Mouse (Mus musculus) limb, embryonic 11.5 days (tissue): ENCODE data around the gene Eps8l1. TPM values are rescaled to one million over a fixed set of nuclear protein-coding genes. Genes with fewer than 3 reads are reported as not detected.
"Not testable (repeated sequence)": the region's sequence is repeated elsewhere in the genome, so short reads cannot be mapped to it uniquely, and the experiment has no call there.

Experiments
- ATAC-seq: fragments of 200-750 bp; cut with Nextera tagmentation; 2 replicates; pipeline ENCODE4 v1.8.0; 2017; ENCODE audit warnings: low read depth; ENCODE audit not compliant: insufficient number of reproducible peaks, low FRiP score, low TSS enrichment
- DNase-seq: peaks from one replicate; pipeline ENCODE4 v3.0.0-alpha.2; 2015; ENCODE audit warnings: low spot score
- H3K27ac ChIP-seq: fragments of 300-500 bp; sonication (generic); replicated peaks from 2 replicates; pipeline ENCODE4 v1.5.1; 2014; ENCODE audit warnings: low read depth, mild to moderate bottlenecking, low read length
- H3K27me3 ChIP-seq: fragments of 300-500 bp; sonication (generic); 2 replicates; pipeline ENCODE4 v1.6.1; 2014; ENCODE audit warnings: mild to moderate bottlenecking, low read length, mixed read lengths; ENCODE audit not compliant: control insufficient read depth, insufficient read depth
- H3K36me3 ChIP-seq: fragments of 300-500 bp; sonication (generic); 2 replicates; pipeline ENCODE4 v1.6.1; 2014; ENCODE audit warnings: mild to moderate bottlenecking, low read length, moderate library complexity, mixed read lengths; ENCODE audit not compliant: control insufficient read depth, insufficient read depth
- H3K4me1 ChIP-seq: fragments of 300-500 bp; sonication (generic); 2 replicates; pipeline ENCODE4 v1.6.1; 2014; ENCODE audit warnings: low read length, mixed read lengths; ENCODE audit not compliant: control insufficient read depth, insufficient read depth
- H3K4me2 ChIP-seq: fragments of 300-500 bp; sonication (generic); 2 replicates; pipeline ENCODE4 v1.6.1; 2014; ENCODE audit warnings: low read depth, mild to moderate bottlenecking, moderate library complexity; ENCODE audit not compliant: severe bottlenecking
- H3K4me3 ChIP-seq: fragments of 300-500 bp; sonication (generic); 2 replicates; pipeline ENCODE4 v1.5.1; 2014; ENCODE audit warnings: low read depth, low read length
- H3K9ac ChIP-seq: fragments of 300-500 bp; sonication (generic); 2 replicates; pipeline ENCODE4 v1.6.1; 2014; ENCODE audit warnings: mild to moderate bottlenecking, low read length
- H3K9me3 ChIP-seq: fragments of 300-500 bp; sonication (generic); 2 replicates; pipeline ENCODE4 v1.6.1; 2016; ENCODE audit warnings: low read length; ENCODE audit not compliant: control insufficient read depth
- WGBS: fragments of 180-500 bp; shearing (Covaris S2); extraction: QIAGEN DNeasy Blood & Tissue Kit; methylation state at CpG from one replicate; pipeline ENCODE4 v1.1.7; 2014; 5-methylcytosine and 5-hydroxymethylcytosine counted together
- polyA plus RNA-seq: library from polyadenylated mRNA; unstranded; fragments of >200 nt; fragmentation: Nextera tagmentation; extraction: Ambion mirVana; gene quantifications from 2 replicates; pipeline ENCODE4 v1.2.1, GENCODE M21; 2014

The Eps8l1 gene
- polyA plus RNA-seq, 1 experiment from 2014 or later, result 3.4 TPM

- no peak overlapping the region for H3K9ac ChIP-seq
- no peaks in the 10 kb centered on the region; the same call in 1 of the 2 replicates for H3K4me1 ChIP-seq
- DNase-seq (no peak), ATAC-seq (0 out of 2 replicates have a peak, but pooled peaks have one; percentile 1)
- no peaks in the 10 kb centered on the region for H3K27me3 ChIP-seq
- H3K4me2 ChIP-seq, result peak overlapping the region; percentile 28
- no peak overlapping the region for H3K4me3 ChIP-seq
- WGBS, result 32% methylated on average over 32 of the region's 32 CpGs
- H3K27ac ChIP-seq, result no peak overlapping the region
- no peaks in the 10 kb centered on the region for H3K9me3 ChIP-seq
- H3K36me3 ChIP-seq, result no peaks in the 10 kb centered on the region
These were observed 60.9 kb downstream of the Eps8l1 start for GRCm38 (mm10) chr7:4521231-4522003.

GRCm38 (mm10) chr7:4522292-4522691 lies 61.8 kb downstream of the Eps8l1 start:
- H3K9me3 ChIP-seq, result no peaks in the 10 kb centered on the region
- 82% methylated on average over 6 of the region's 6 CpGs for WGBS
- H3K4me2 ChIP-seq, result no peak overlapping the region
- 0 out of 2 replicates have a peak, but pooled peaks cover 4% of the 10 kb centered on the region for H3K4me1 ChIP-seq
- H3K4me3 ChIP-seq, result no peak overlapping the region
- no peaks in the 10 kb centered on the region for H3K27me3 ChIP-seq
- no peak overlapping the region for H3K27ac ChIP-seq
- H3K36me3 ChIP-seq, result no peaks in the 10 kb centered on the region
- DNase-seq, result no peak
- no peak for ATAC-seq
- H3K9ac ChIP-seq, result no peak overlapping the region

GRCm38 (mm10) chr7:4523205-4524130 lies 63.0 kb downstream of the Eps8l1 start:
- no peak overlapping the region for H3K4me3 ChIP-seq
- 0 out of 2 replicates have a peak, but pooled peaks cover 4% of the 10 kb centered on the region for H3K4me1 ChIP-seq
- no peak overlapping the region for H3K27ac ChIP-seq
- no peak overlapping the region for H3K9ac ChIP-seq
- H3K4me2 ChIP-seq, result no peak overlapping the region
- ATAC-seq (no peak), DNase-seq (no peak)
- no peaks in the 10 kb centered on the region for H3K27me3 ChIP-seq
- no peaks in the 10 kb centered on the region for H3K9me3 ChIP-seq
- 87% methylated on average over 33 of the region's 33 CpGs for WGBS
- H3K36me3 ChIP-seq, result no peaks in the 10 kb centered on the region

DNA sequence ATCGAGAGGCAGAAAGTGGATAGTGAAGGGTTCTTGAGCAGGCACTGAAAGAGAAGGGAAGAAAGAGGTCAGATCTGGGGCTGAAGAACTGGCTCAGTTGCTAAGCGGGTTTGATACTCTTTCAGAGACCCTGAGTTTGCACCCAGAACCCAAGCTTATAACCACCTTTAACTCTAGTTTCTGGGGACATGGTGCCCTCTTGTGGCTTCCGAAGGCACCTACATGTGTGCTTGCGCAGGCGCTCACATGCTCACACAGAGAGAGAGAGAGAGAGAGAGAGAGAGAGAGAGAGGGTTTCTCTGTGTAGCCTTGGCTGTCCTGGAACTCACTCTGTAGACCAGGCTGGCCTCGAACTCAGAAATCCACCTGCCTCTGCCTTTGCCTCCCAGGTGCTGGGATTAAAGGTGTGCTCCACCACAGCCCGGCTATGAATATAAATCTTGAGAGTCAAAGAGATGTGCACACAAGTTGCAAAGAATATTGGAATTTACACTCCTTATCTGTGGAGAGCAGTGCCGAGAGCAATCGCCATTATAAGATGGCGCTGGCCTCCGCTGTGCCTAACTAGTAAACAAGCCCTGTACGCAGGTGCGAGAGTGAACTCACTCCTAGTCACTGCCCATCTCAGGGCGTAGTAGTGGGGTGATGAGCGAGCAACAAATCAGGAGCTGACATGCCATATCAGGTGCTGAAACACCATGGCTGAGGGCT lies 63.9 kb downstream of the Eps8l1 start, which contains the start of gene Tnni3:
Gene Tnni3, minus strand, starts transcription at position 18 of the 711 bp plus-strand sequence.
- WGBS, result 72% methylated on average over 15 of the region's 15 CpGs
- not testable (repeated sequence) for H3K4me3 ChIP-seq, H3K27me3 ChIP-seq, H3K27ac ChIP-seq, H3K9me3 ChIP-seq, H3K4me1 ChIP-seq, H3K36me3 ChIP-seq, ATAC-seq, H3K4me2 ChIP-seq, H3K9ac ChIP-seq
- peak; percentile 72 for DNase-seq

DNA sequence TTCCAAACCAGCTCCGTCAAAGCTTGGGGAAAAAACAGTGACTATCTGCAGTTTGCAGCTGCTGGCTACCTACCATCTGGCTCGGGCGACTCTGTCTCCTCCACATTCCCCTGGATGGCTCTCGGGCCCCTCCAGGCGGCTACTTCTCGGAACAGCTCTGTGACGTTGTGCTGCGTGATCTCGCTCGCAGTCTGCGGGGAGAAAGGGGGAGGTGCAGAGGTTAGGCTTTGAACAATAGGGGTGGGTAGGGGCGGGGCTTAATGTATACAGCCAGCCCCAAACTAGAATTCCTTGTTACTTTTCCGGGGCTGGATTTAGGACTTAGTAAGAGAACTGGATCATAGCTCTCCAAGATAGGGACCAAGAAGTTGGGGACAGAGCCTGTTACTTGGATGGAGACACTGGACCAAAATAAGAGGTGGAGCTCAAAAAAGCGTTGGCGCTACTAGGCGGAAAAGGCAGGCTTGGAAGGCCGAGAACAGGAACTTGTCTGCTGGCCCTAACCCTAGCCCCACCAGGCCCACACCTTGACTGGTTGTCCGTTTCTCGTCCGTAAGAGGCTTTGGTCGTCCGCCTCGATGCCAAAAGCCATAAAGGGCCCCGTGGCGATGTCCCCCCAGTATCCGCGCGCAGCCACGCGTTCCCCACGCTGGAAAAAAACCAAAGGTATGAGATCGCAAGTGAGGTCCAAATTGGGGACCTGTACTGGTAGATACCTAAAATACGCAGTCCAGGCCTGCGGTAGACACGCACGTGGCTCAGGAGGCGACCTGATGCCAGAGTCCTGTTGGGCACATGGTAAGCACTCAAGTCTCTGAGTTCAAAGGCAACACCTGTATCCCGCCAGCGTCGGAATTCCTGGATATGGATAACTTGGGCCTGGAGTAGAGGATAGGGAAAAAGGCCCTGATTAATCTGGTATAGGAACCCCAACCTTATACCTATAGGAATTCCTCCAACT lies 66.1 kb downstream of the Eps8l1 start:
- peak overlapping the region; percentile 51 for H3K4me2 ChIP-seq
- no peaks in the 10 kb centered on the region for H3K9me3 ChIP-seq
- no peaks in the 10 kb centered on the region for H3K27me3 ChIP-seq
- H3K36me3 ChIP-seq, result no peaks in the 10 kb centered on the region
- H3K9ac ChIP-seq, result no peak overlapping the region
- H3K4me1 ChIP-seq, result 0 out of 2 replicates have a peak, but pooled peaks cover 4% of the 10 kb centered on the region
- H3K27ac ChIP-seq, result no peak overlapping the region
- ATAC-seq (peak; percentile 88), DNase-seq (peak; percentile 94)
- H3K4me3 ChIP-seq, result peak overlapping the region; percentile 6
- 24% methylated on average over 40 of the region's 40 CpGs for WGBS

GRCm38 (mm10) chr7:4527302-4527689 lies 66.8 kb downstream of the Eps8l1 start:
- no peak for DNase-seq
- H3K9ac ChIP-seq, result no peak overlapping the region
- H3K4me2 ChIP-seq, result peak overlapping the region; percentile 51; the same call in 1 of the 2 replicates
- H3K4me3 ChIP-seq, result no peak overlapping the region
- ATAC-seq, result 0 out of 2 replicates have a peak, but pooled peaks have one; percentile 8
- WGBS, result 50% methylated on average over 18 of the region's 18 CpGs
- H3K27me3 ChIP-seq, result no peaks in the 10 kb centered on the region
- H3K4me1 ChIP-seq, result 0 out of 2 replicates have a peak, but pooled peaks cover 4% of the 10 kb centered on the region
- no peaks in the 10 kb centered on the region for H3K9me3 ChIP-seq
- no peaks in the 10 kb centered on the region for H3K36me3 ChIP-seq
- H3K27ac ChIP-seq, result no peak overlapping the region
